Mouse (Mus musculus): ENCODE results near the gene Iqcg. TPM values are rescaled to one million over a fixed set of nuclear protein-coding genes. Genes with fewer than 3 reads are reported as not detected.

Iqcg gene
- polyA plus RNA-seq, 1 experiment from 2014 or later, result 1.9 TPM

GRCm38 (mm10) chr16:33014921-33015320 lies 41.1 kb downstream of the Iqcg start:
- H3K4me2 ChIP-seq (ENCODE audit: low read length), result no peak overlapping the region
- H3K9me3 ChIP-seq (ENCODE audit: control insufficient read depth, low read length), result no peaks in the 10 kb centered on the region
- no peaks in the 10 kb centered on the region for H3K4me1 ChIP-seq (ENCODE audit: control insufficient read depth in 2 of 2, insufficient read depth in 2 of 2, low read length in 2 of 2)
- no peak overlapping the region for H3K4me3 ChIP-seq (ENCODE audit: control insufficient read depth in 1 of 2, insufficient read depth in 1 of 2, low read depth in 1 of 2, low read length in 2 of 2)
- no peaks in the 10 kb centered on the region for H3K27me3 ChIP-seq (ENCODE audit: control insufficient read depth, insufficient read depth, low read length)
- no peak for ATAC-seq (ENCODE audit: insufficient number of reproducible peaks, insufficient read depth, low FRiP score, low read depth)
- WGBS, result 84% methylated on average over 1 of the region's 1 CpGs
- no peak overlapping the region for H3K9ac ChIP-seq (ENCODE audit: low read length)
- H3K36me3 ChIP-seq (ENCODE audit: control insufficient read depth, insufficient read depth, low read length), result peaks cover 68% of the 10 kb centered on the region
- H3K27ac ChIP-seq (replicated peaks in 1 of 2; ENCODE audit: control insufficient read depth in 1 of 2, insufficient read depth in 1 of 2, low read depth in 2 of 2, low read length in 2 of 2), result no peak overlapping the region

- Histone ChIP-seq H3K9ac (ENCODE audit: low read length) (no peak overlapping the region), H3K4me1 (ENCODE audit: control insufficient read depth in 2 of 2, insufficient read depth in 2 of 2, low read length in 2 of 2) (no peaks in the 10 kb centered on the region), H3K36me3 (ENCODE audit: control insufficient read depth, insufficient read depth, low read length) (peaks cover 79% of the 10 kb centered on the region), H3K27me3 (ENCODE audit: control insufficient read depth, insufficient read depth, low read length) (no peaks in the 10 kb centered on the region), H3K4me3 (ENCODE audit: control insufficient read depth in 1 of 2, insufficient read depth in 1 of 2, low read depth in 1 of 2, low read length in 2 of 2) (no peak overlapping the region), H3K4me2 (ENCODE audit: low read length) (no peak overlapping the region), H3K27ac (replicated peaks in 1 of 2; ENCODE audit: control insufficient read depth in 1 of 2, insufficient read depth in 1 of 2, low read depth in 2 of 2, low read length in 2 of 2) (no peak overlapping the region), H3K9me3 (ENCODE audit: control insufficient read depth, low read length) (no peaks in the 10 kb centered on the region)
- 91% methylated on average over 5 of the region's 5 CpGs for WGBS
- ATAC-seq (ENCODE audit: insufficient number of reproducible peaks, insufficient read depth, low FRiP score, low read depth), result no peak
Measured at GRCm38 (mm10) chr16:33013801-33014200, 42.2 kb downstream of the Iqcg start.

- Histone ChIP-seq H3K9me3 (ENCODE audit: control insufficient read depth, low read length) (no peaks in the 10 kb centered on the region), H3K4me2 (ENCODE audit: low read length) (no peak overlapping the region), H3K27me3 (ENCODE audit: control insufficient read depth, insufficient read depth, low read length) (no peaks in the 10 kb centered on the region), H3K27ac (replicated peaks in 1 of 2; ENCODE audit: control insufficient read depth in 1 of 2, insufficient read depth in 1 of 2, low read depth in 2 of 2, low read length in 2 of 2) (no peak overlapping the region), H3K4me1 (ENCODE audit: control insufficient read depth in 2 of 2, insufficient read depth in 2 of 2, low read length in 2 of 2) (peaks cover 4 to 7% of the 10 kb centered on the region in 2 experiments), H3K36me3 (ENCODE audit: control insufficient read depth, insufficient read depth, low read length) (peaks cover 95% of the 10 kb centered on the region), H3K9ac (ENCODE audit: low read length) (no peak overlapping the region), H3K4me3 (ENCODE audit: control insufficient read depth in 1 of 2, insufficient read depth in 1 of 2, low read depth in 1 of 2, low read length in 2 of 2) (no peak overlapping the region)
- no peak for ATAC-seq (ENCODE audit: insufficient number of reproducible peaks, insufficient read depth, low FRiP score, low read depth)
- WGBS, result 88% methylated on average over 6 of the region's 6 CpGs
Measured at GRCm38 (mm10) chr16:33010166-33010565, 45.9 kb downstream of the Iqcg start.

DNA sequence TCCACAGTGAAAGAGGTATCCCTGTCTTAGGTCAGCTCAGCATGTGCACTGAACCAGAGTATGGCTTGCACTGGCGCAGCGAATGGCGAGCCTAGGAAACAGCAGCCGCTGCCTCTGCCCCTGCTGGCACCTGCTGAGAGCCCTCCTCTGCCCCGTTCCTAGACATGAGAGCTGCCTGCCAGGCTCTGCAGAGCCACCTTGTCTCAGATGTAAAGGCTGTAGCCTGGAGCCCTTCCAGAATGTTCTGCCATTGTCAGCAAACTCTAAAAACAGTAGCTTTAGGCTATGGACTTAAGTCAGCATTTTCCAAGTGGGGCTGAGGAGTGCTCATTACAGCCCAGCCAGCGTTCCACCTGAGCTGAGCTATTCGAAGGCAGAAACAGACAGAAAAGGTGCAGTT lies 48.6 kb downstream of the Iqcg start:
- H3K4me3 ChIP-seq (ENCODE audit: control insufficient read depth in 1 of 2, insufficient read depth in 1 of 2, low read depth in 1 of 2, low read length in 2 of 2), result no peak overlapping the region
- H3K36me3 ChIP-seq (ENCODE audit: control insufficient read depth, insufficient read depth, low read length), result peaks cover 79% of the 10 kb centered on the region
- WGBS, result 86% methylated on average over 7 of the region's 7 CpGs
- H3K4me2 ChIP-seq (ENCODE audit: low read length), result no peak overlapping the region
- H3K27ac ChIP-seq (replicated peaks in 1 of 2; ENCODE audit: control insufficient read depth in 1 of 2, insufficient read depth in 1 of 2, low read depth in 2 of 2, low read length in 2 of 2), result no peak overlapping the region
- no peak overlapping the region for H3K9ac ChIP-seq (ENCODE audit: low read length)
- no peaks in the 10 kb centered on the region for H3K27me3 ChIP-seq (ENCODE audit: control insufficient read depth, insufficient read depth, low read length)
- no peaks in the 10 kb centered on the region for H3K9me3 ChIP-seq (ENCODE audit: control insufficient read depth, low read length)
- H3K4me1 ChIP-seq (ENCODE audit: control insufficient read depth in 2 of 2, insufficient read depth in 2 of 2, low read length in 2 of 2), result peaks cover 4 to 11% of the 10 kb centered on the region in 2 experiments
- ATAC-seq (ENCODE audit: insufficient number of reproducible peaks, insufficient read depth, low FRiP score, low read depth), result no peak

DNA sequence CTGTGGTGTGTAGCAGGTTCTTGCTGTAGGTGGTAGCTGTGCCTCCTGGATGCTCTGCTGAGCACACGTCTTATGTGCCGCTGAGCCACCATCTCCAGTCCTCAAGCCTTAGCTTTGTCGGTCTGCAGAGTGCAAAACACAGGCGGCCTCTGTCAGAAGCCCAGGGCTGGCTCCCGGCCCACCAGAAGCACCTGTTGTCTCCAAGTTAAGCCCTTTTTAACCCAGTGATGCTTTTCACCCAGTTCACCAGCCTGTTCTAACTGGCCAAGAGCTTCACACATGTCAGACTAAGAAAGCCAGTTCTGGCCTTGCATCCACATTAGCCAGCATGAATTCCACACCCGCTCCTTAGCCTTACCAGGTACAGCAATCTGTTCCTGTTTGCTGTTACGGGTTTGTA lies 49.1 kb downstream of the Iqcg start:
- no peak for ATAC-seq (ENCODE audit: insufficient number of reproducible peaks, insufficient read depth, low FRiP score, low read depth)
- Histone ChIP-seq H3K4me2 (ENCODE audit: low read length) (no peak overlapping the region), H3K4me3 (ENCODE audit: control insufficient read depth in 1 of 2, insufficient read depth in 1 of 2, low read depth in 1 of 2, low read length in 2 of 2) (no peak overlapping the region), H3K9ac (ENCODE audit: low read length) (no peak overlapping the region), H3K9me3 (ENCODE audit: control insufficient read depth, low read length) (no peaks in the 10 kb centered on the region), H3K27ac (replicated peaks in 1 of 2; ENCODE audit: control insufficient read depth in 1 of 2, insufficient read depth in 1 of 2, low read depth in 2 of 2, low read length in 2 of 2) (no peak overlapping the region), H3K36me3 (ENCODE audit: control insufficient read depth, insufficient read depth, low read length) (peaks cover 78% of the 10 kb centered on the region), H3K4me1 (ENCODE audit: control insufficient read depth in 2 of 2, insufficient read depth in 2 of 2, low read length in 2 of 2) (peaks cover 4 to 11% of the 10 kb centered on the region in 2 experiments), H3K27me3 (ENCODE audit: control insufficient read depth, insufficient read depth, low read length) (no peaks in the 10 kb centered on the region)
- 94% methylated on average over 7 of the region's 7 CpGs for WGBS

GRCm38 (mm10) chr16:33005216-33005615 lies 50.8 kb downstream of the Iqcg start:
- H3K27ac ChIP-seq (replicated peaks in 1 of 2; ENCODE audit: control insufficient read depth in 1 of 2, insufficient read depth in 1 of 2, low read depth in 2 of 2, low read length in 2 of 2), result peak overlapping the region; percentile 70 to 71
- peaks cover 4 to 11% of the 10 kb centered on the region in 2 experiments for H3K4me1 ChIP-seq (ENCODE audit: control insufficient read depth in 2 of 2, insufficient read depth in 2 of 2, low read length in 2 of 2)
- ATAC-seq (ENCODE audit: insufficient number of reproducible peaks, insufficient read depth, low FRiP score, low read depth), result 0 out of 2 replicates have a peak, but pooled peaks have one; percentile 29
- H3K4me3 ChIP-seq (ENCODE audit: control insufficient read depth in 1 of 2, insufficient read depth in 1 of 2, low read depth in 1 of 2, low read length in 2 of 2), result no peak overlapping the region
- no peak overlapping the region for H3K9ac ChIP-seq (ENCODE audit: low read length)
- H3K36me3 ChIP-seq (ENCODE audit: control insufficient read depth, insufficient read depth, low read length), result peaks cover 79% of the 10 kb centered on the region
- peak overlapping the region; percentile 46 for H3K4me2 ChIP-seq (ENCODE audit: low read length)
- no peaks in the 10 kb centered on the region for H3K9me3 ChIP-seq (ENCODE audit: control insufficient read depth, low read length)
- H3K27me3 ChIP-seq (ENCODE audit: control insufficient read depth, insufficient read depth, low read length), result no peaks in the 10 kb centered on the region
- 6% methylated on average over 9 of the region's 9 CpGs for WGBS

DNA sequence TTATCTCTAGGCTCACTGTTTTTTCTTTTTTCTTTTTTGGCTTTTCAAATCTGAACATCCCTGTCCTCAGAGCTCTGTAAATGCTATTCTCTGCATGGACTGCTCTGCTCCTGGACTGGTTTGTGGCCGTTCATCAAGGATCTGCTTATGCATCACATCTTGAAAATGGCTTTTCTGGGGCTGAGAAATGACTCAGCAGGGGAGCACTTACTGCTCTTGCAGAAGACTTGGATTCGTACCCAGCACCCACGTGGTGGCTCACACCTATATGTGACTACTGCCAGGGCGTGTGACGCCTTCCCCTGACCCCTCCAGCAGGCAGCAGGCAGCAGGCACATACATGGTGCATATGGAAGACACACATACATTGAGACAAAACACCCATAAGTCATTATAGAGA lies 63.9 kb downstream of the Iqcg start:
- H3K27ac ChIP-seq (replicated peaks in 1 of 2; ENCODE audit: control insufficient read depth in 1 of 2, insufficient read depth in 1 of 2, low read depth in 2 of 2, low read length in 2 of 2), result no peak overlapping the region
- H3K9ac ChIP-seq (ENCODE audit: low read length), result no peak overlapping the region
- no peak overlapping the region for H3K4me2 ChIP-seq (ENCODE audit: low read length)
- no peak overlapping the region for H3K4me3 ChIP-seq (ENCODE audit: control insufficient read depth in 1 of 2, insufficient read depth in 1 of 2, low read depth in 1 of 2, low read length in 2 of 2)
- no peaks in the 10 kb centered on the region for H3K27me3 ChIP-seq (ENCODE audit: control insufficient read depth, insufficient read depth, low read length)
- WGBS, result 86% methylated on average over 5 of the region's 5 CpGs
- peaks cover 89% of the 10 kb centered on the region for H3K36me3 ChIP-seq (ENCODE audit: control insufficient read depth, insufficient read depth, low read length)
- no peaks in the 10 kb centered on the region for H3K9me3 ChIP-seq (ENCODE audit: control insufficient read depth, low read length)
- no peaks in the 10 kb centered on the region for H3K4me1 ChIP-seq (ENCODE audit: control insufficient read depth in 2 of 2, insufficient read depth in 2 of 2, low read length in 2 of 2)
- ATAC-seq (ENCODE audit: insufficient number of reproducible peaks, insufficient read depth, low FRiP score, low read depth), result no peak

- H3K36me3 ChIP-seq (ENCODE audit: control insufficient read depth, insufficient read depth, low read length), result peaks cover 85% of the 10 kb centered on the region
- WGBS, result 84% methylated on average over 2 of the region's 2 CpGs
Measured at GRCm38 (mm10) chr16:32984631-32985030, 71.4 kb downstream of the Iqcg start.

More at GRCm38 (mm10) chr16:32984631-32985030, 71.4 kb downstream of the Iqcg start:
- Histone ChIP-seq H3K4me3 (ENCODE audit: control insufficient read depth in 1 of 2, insufficient read depth in 1 of 2, low read depth in 1 of 2, low read length in 2 of 2) (no peak overlapping the region), H3K4me1 (ENCODE audit: control insufficient read depth in 2 of 2, insufficient read depth in 2 of 2, low read length in 2 of 2) (no peaks in the 10 kb centered on the region), H3K9me3 (ENCODE audit: control insufficient read depth, low read length) (no peaks in the 10 kb centered on the region), H3K9ac (ENCODE audit: low read length) (no peak overlapping the region), H3K27me3 (ENCODE audit: control insufficient read depth, insufficient read depth, low read length) (no peaks in the 10 kb centered on the region), H3K4me2 (ENCODE audit: low read length) (no peak overlapping the region), H3K27ac (replicated peaks in 1 of 2; ENCODE audit: control insufficient read depth in 1 of 2, insufficient read depth in 1 of 2, low read depth in 2 of 2, low read length in 2 of 2) (no peak overlapping the region)
- no peak for ATAC-seq (ENCODE audit: insufficient number of reproducible peaks, insufficient read depth, low FRiP score, low read depth)

Data from heart, embryonic 14.5 days (tissue).